Mouse (Mus musculus): ENCODE data around the gene Itgb5. TPM values are rescaled to one million over a fixed set of nuclear protein-coding genes. Genes with fewer than 3 reads are reported as not detected.

Itgb5 gene
- total RNA-seq, 2 experiments from 2014 or later: 31.9 to 33.3 TPM

DNA sequence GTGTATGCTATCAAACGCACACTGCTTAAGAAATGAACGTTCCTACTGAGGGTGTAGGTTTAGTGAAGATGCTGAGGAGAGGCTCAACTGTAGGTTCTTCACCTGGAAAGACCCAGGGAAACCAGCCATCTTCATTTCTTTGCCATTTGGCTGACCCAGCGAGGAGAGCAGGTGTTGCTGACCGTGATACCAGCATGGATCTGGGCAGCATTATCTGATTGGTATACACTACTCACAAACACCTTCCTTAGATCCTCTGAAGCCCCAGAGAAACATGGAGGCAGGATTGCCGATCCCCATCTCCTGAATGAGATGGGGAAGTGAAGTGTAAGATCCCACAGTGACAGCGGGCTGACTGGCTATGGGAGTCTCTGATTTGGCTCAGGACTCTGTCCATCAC lies 168.5 kb downstream of the Itgb5 start:
- intact Hi-C loops (cut with DNase I; ENCODE audit: low total_unique reads): no loop called here
- no peak for DNase-seq

Other genes with a start within 250 kb of the Itgb5 start
- 10 to 100 TPM; 48.0 to 56.4 TPM for gene Heg1, start 145.3 kb upstream of the Itgb5 start, total RNA-seq (2021)
- gene Muc13, start 35.6 kb upstream of the Itgb5 start, total RNA-seq (2021): not detected
- 1 to 10 TPM; 5.3 to 7.0 TPM for gene Umps, start 137.4 kb downstream of the Itgb5 start, total RNA-seq (2021)

Data from gastrocnemius, postnatal 14 days (tissue).